Mouse (Mus musculus) myocyte (in vitro differentiated cells): ENCODE measurements around the gene Lrmda. TPM values are rescaled to one million over a fixed set of nuclear protein-coding genes. Genes with fewer than 3 reads are reported as not detected.

Source experiments
- H3K27me3 ChIP-seq: one replicate; pipeline ENCODE4 v1.6.1; 2011; ENCODE audit not compliant: control insufficient read depth, insufficient read depth, insufficient read length
- H3K36me3 ChIP-seq: one replicate; pipeline ENCODE4 v1.6.1; 2011; ENCODE audit not compliant: control insufficient read depth, insufficient read depth
- H3K4me2 ChIP-seq: one replicate; pipeline ENCODE4 v1.6.1; 2011; ENCODE audit warnings: low read depth, control low read depth
- H3K4me3 ChIP-seq: one replicate; pipeline ENCODE4 v1.5.1; 2011; ENCODE audit warnings: mild to moderate bottlenecking, control low read depth, moderate library complexity
- H3K79me2 ChIP-seq: one replicate; pipeline ENCODE4 v1.6.1; 2011; ENCODE audit not compliant: control insufficient read depth, insufficient read depth
- H3ac ChIP-seq: one replicate; pipeline ENCODE4 v1.6.1; 2011; ENCODE audit not compliant: control insufficient read depth, insufficient read length
- CEBPB ChIP-seq: IDR thresholded peaks from 2 replicates; pipeline ENCODE4 v1.6.1; 2011; ENCODE audit warnings: mild to moderate bottlenecking, moderate library complexity; ENCODE audit not compliant: poor library complexity, insufficient read depth, severe bottlenecking
- E2F4 ChIP-seq: IDR thresholded peaks from one replicate; pipeline ENCODE4 v1.6.1; 2011; ENCODE audit warnings: mild to moderate bottlenecking, control low read depth, moderate library complexity; ENCODE audit not compliant: insufficient read depth
- MAX ChIP-seq: IDR thresholded peaks from one replicate; pipeline ENCODE4 v1.6.1; 2011; ENCODE audit warnings: low read depth, mild to moderate bottlenecking, control low read depth
- MYOD1 ChIP-seq, 3 experiments: IDR thresholded peaks; one replicate each; pipeline ENCODE4 v1.6.1; 2011; ENCODE audit warnings: control low read depth in 2 of 3, low read depth in 2 of 3, mild to moderate bottlenecking in 2 of 3, moderate library complexity in 1 of 3; ENCODE audit not compliant: insufficient read length in 2 of 3, control insufficient read depth in 1 of 3
- MYOG ChIP-seq, 3 experiments: IDR thresholded peaks; one replicate each; pipeline ENCODE4 v1.6.1; 2011; ENCODE audit warnings: control low read depth in 2 of 3, low read depth in 2 of 3, mild to moderate bottlenecking in 2 of 3; ENCODE audit not compliant: insufficient read length in 2 of 3, control insufficient read depth in 1 of 3, insufficient read depth in 1 of 3
- POLR2A ChIP-seq: IDR thresholded peaks from one replicate; pipeline ENCODE4 v1.6.1; 2011; ENCODE audit warnings: low read depth, mild to moderate bottlenecking, control low read depth, moderate library complexity; ENCODE audit not compliant: insufficient read length
- POLR2AphosphoS2 ChIP-seq: IDR thresholded peaks from one replicate; pipeline ENCODE4 v1.6.1; 2011; ENCODE audit warnings: low read depth, control low read depth; ENCODE audit not compliant: insufficient read length
- REST ChIP-seq: IDR thresholded peaks from one replicate; pipeline ENCODE4 v1.6.1; 2011; ENCODE audit warnings: mild to moderate bottlenecking, control low read depth, moderate library complexity; ENCODE audit not compliant: insufficient read depth, insufficient read length
- SRF ChIP-seq: IDR thresholded peaks from one replicate; pipeline ENCODE4 v1.6.1; 2011; ENCODE audit warnings: low read depth; ENCODE audit not compliant: control insufficient read depth, insufficient read length
- TCF12 ChIP-seq: IDR thresholded peaks from one replicate; pipeline ENCODE4 v1.6.1; 2011; ENCODE audit warnings: mild to moderate bottlenecking, control low read depth; ENCODE audit not compliant: poor library complexity, insufficient read depth, severe bottlenecking
- TCF3 ChIP-seq: IDR thresholded peaks from one replicate; pipeline ENCODE4 v1.6.1; 2011; ENCODE audit warnings: low read depth, control low read depth; ENCODE audit not compliant: insufficient read length
- USF1 ChIP-seq: IDR thresholded peaks from one replicate; pipeline ENCODE4 v1.6.1; 2011; ENCODE audit warnings: low read depth, mild to moderate bottlenecking, control low read depth, moderate library complexity
- polyA plus RNA-seq: library from polyadenylated mRNA; unstranded; fragments of >200 nt; fragmentation: generic; extraction: Trizol; gene quantifications from one replicate; pipeline ENCODE4 v1.2.1, GENCODE M21; 2012; ENCODE audit warnings: missing spikeins

Lrmda gene
- polyA plus RNA-seq, 1 experiment: 1.9 TPM

DNA sequence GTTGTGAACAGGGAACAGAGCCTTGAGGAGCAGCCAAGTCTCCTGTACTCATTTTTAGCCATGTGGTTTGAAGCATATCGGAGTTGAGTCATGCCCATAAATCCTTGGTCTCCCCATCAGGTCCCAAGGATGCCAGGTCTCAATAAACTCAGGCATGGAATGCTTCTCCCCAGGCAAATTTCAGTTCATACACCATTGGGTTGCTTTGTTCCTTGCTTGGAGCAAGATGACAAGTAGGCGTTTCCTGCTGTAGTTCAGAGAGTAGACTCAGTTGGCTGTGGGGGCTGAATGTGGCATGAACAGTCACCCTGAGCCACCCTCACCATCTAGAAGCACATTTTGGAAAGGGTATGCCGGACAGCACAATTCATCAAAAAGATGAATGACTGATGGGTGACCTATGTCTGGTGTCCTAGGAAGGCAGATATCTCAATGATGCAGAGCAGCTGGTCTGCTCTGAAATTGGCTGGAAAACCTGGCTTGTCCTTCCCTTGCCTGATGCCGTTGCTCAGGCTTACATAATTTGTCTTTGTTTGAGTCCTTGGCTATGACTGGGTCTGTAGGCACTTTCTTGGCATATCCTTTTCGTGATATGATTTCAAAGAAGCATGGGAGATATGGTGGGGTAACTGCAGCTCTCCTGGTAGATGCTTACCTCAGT, 425.8 kb downstream of the Lrmda start:
- peaks cover 7% of the 10 kb centered on the region for H3K27me3 ChIP-seq
- H3ac ChIP-seq: no peak overlapping the region
- H3K4me2 ChIP-seq: no peak overlapping the region
- H3K79me2 ChIP-seq: no peaks in the 10 kb centered on the region
- H3K36me3 ChIP-seq: no peaks in the 10 kb centered on the region
- no peak overlapping the region for H3K4me3 ChIP-seq
- TF ChIP-seq TCF3 (no peak), TCF12 (no peak), E2F4 (no peak), CEBPB (no peak), POLR2AphosphoS2 (no peak), MYOD1 (IDR thresholded peaks at IDR 0.05; ENCODE audit: control insufficient read depth in 1 of 3, insufficient read length in 2 of 3, low read depth in 2 of 3) (no peak)

DNA sequence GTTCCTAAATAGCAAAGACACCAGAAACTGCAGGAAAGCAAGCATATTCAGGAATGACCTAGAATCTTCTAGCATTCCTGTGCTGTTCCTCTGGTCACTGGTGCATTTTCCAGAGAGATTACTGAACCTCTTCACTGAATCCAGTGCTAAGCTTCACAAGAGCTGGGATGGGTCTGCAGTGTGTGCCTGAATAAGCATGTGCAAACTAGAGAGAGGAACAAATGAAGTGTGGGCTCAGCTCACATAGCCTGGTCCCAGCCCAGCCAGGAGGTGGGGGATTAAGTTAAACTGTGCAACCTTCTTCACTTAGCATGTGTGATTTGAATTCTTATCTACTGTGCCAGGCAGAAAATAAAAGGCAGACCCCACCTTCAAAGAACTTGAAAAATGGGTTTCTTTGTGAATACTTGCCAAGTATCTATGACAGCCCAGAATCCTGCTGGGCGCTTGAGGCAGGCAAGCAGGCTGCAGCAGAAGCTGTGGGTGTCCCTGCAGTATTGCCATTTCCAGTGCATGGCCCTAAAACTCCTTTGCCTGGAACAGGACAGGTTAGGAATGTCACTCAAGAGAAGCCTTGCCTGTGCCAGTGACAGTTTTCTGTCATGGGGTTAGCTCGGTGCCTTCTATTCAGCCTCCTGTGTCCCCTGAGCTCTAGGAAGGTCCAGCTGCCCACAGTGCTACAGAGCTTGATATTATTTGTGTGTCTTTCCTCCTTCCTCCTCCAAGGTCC, 426.5 kb downstream of the Lrmda start:
- no peak overlapping the region for H3ac ChIP-seq
- no peak for TF ChIP-seq TCF12
- TF ChIP-seq E2F4: no peak
- no peak for TF ChIP-seq USF1
- no peak for TF ChIP-seq POLR2A
- no peak for TF ChIP-seq MYOD1 (IDR thresholded peaks at IDR 0.05; ENCODE audit: control insufficient read depth in 1 of 3, insufficient read length in 2 of 3, low read depth in 2 of 3)
- TF ChIP-seq REST: no peak
- TF ChIP-seq CEBPB: no peak
- no peak for TF ChIP-seq SRF
- no peak for TF ChIP-seq POLR2AphosphoS2
- no peak for TF ChIP-seq TCF3
- no peak for TF ChIP-seq MYOG (IDR thresholded peaks at IDR 0.05; ENCODE audit: control insufficient read depth in 1 of 3, insufficient read depth in 1 of 3, insufficient read length in 2 of 3, low read depth in 2 of 3)
- no peak for TF ChIP-seq MAX
- H3K4me2 ChIP-seq: no peak overlapping the region
- no peak overlapping the region for H3K4me3 ChIP-seq
- H3K36me3 ChIP-seq: no peaks in the 10 kb centered on the region
- H3K79me2 ChIP-seq: no peaks in the 10 kb centered on the region
- peaks cover 7% of the 10 kb centered on the region for H3K27me3 ChIP-seq

DNA sequence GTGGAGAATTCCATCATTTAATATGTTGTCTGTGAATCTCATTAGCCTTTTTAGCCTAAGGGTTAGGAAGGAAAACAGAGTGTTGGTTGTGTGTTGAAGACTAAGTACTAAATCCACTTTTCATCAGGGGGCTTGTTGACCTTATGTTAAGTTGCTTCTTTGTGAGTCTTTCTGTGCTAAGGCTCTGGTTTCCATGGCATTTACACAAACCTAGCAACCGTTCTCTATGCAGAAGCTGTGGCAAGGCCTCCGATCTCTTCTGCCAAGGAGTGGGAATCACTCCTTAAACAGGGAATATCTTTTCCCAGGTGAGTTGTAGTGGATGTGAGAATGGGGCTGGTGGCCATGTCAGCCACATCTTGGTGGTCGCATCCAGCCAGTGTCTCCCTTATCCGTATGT, 432.1 kb downstream of the Lrmda start:
- no peaks in the 10 kb centered on the region for H3K79me2 ChIP-seq
- H3K4me2 ChIP-seq: no peak overlapping the region
- TF ChIP-seq USF1 (no peak), MAX (no peak), MYOD1 (IDR thresholded peaks at IDR 0.05; ENCODE audit: control insufficient read depth in 1 of 3, insufficient read length in 2 of 3, low read depth in 2 of 3) (no peak), TCF3 (no peak)
- H3K36me3 ChIP-seq: no peaks in the 10 kb centered on the region
- no peak overlapping the region for H3K4me3 ChIP-seq
- no peak overlapping the region for H3ac ChIP-seq
- peaks cover 22% of the 10 kb centered on the region for H3K27me3 ChIP-seq

DNA sequence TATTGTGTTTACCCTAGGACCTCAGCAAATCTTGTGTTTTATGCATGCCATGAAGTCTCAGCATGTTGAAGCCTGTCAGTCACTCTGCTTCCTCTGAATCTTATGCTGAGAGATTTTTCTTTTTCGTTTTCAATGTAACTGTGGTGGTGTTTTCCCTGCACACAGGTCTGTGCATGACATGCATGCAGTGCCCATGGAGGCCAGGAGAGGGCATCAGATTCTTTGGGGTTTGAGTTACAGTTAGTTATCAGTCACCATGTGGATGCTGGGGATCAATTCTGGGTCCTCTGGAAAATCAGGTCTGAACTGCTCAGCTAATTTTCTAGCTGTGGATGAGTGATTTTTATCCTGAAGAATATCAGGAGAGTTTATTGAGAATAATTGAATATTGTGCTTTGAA, 444.8 kb downstream of the Lrmda start:
- H3K4me2 ChIP-seq: no peak overlapping the region
- H3K27me3 ChIP-seq: no peaks in the 10 kb centered on the region
- H3K4me3 ChIP-seq: no peak overlapping the region
- no peaks in the 10 kb centered on the region for H3K36me3 ChIP-seq
- H3ac ChIP-seq: no peak overlapping the region
- TF ChIP-seq REST (no peak), TCF12 (no peak), MAX (no peak), POLR2A (no peak), MYOD1 (IDR thresholded peaks at IDR 0.05; ENCODE audit: control insufficient read depth in 1 of 3, insufficient read length in 2 of 3, low read depth in 2 of 3) (no peak), CEBPB (no peak), MYOG (IDR thresholded peaks at IDR 0.05; ENCODE audit: control insufficient read depth in 1 of 3, insufficient read depth in 1 of 3, insufficient read length in 2 of 3, low read depth in 2 of 3) (no peak), SRF (no peak), E2F4 (no peak), TCF3 (no peak), USF1 (no peak)
- H3K79me2 ChIP-seq: no peaks in the 10 kb centered on the region

DNA sequence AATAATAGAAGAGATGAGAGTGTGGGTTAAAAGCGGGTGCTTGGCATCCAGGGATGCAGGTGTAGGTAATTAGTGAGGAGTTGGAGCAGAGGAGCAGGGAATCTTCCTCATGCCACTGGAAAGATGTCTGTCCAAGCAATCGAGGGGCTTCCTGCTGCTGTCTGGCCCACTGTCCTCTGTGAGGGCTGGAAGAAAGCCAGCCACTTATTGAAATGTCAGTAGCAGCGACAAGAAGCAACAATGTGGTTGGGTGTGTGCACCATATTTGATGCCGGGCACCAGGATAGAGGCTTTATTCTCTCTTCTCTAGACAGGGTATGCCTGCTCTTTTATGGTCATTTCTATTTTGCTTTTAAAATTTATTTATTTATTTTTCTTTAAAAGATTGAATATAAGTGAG, 451.5 kb downstream of the Lrmda start:
- H3K27me3 ChIP-seq: peaks cover 4% of the 10 kb centered on the region
- H3ac ChIP-seq: no peak overlapping the region
- no peak overlapping the region for H3K4me3 ChIP-seq
- no peak for TF ChIP-seq REST
- TF ChIP-seq TCF3: no peak
- TF ChIP-seq MAX: no peak
- no peaks in the 10 kb centered on the region for H3K36me3 ChIP-seq
- no peak overlapping the region for H3K4me2 ChIP-seq
- no peaks in the 10 kb centered on the region for H3K79me2 ChIP-seq
